Mouse (Mus musculus) heart, embryonic 14.5 days (tissue): ENCODE results near the gene Gm10300. TPM values are rescaled to one million over a fixed set of nuclear protein-coding genes. Genes with fewer than 3 reads are reported as not detected.

Source experiments
- ATAC-seq: fragments of 200-750 bp; cut with Nextera tagmentation; 2 replicates; pipeline ENCODE4 v1.8.0; 2017; ENCODE audit warnings: low read depth, moderate TSS enrichment; ENCODE audit not compliant: insufficient number of reproducible peaks, insufficient read depth, low FRiP score
- H3K27ac ChIP-seq, 2 experiments: fragments of 200-500 bp in 1 of 2; fragments of 300-500 bp in 1 of 2; sonication (generic) in 1 of 2; replicated peaks in 1 of 2; 2 replicates each; pipeline ENCODE4 v1.5.1; 2012 to 2014; ENCODE audit warnings: low read depth in 2 of 2, low read length in 2 of 2, control low read depth in 1 of 2, mild to moderate bottlenecking in 1 of 2, mixed read lengths in 1 of 2; ENCODE audit not compliant: control insufficient read depth in 1 of 2, insufficient read depth in 1 of 2
- H3K27me3 ChIP-seq: fragments of 300-500 bp; sonication (generic); 2 replicates; pipeline ENCODE4 v1.6.1; 2014; ENCODE audit warnings: mild to moderate bottlenecking, low read length, control low read depth; ENCODE audit not compliant: control insufficient read depth, insufficient read depth
- H3K36me3 ChIP-seq: fragments of 300-500 bp; sonication (generic); 2 replicates; pipeline ENCODE4 v1.6.1; 2014; ENCODE audit warnings: mild to moderate bottlenecking, control low read depth, low read length, mixed read lengths; ENCODE audit not compliant: control insufficient read depth, insufficient read depth
- H3K4me1 ChIP-seq, 2 experiments: fragments of 200-500 bp in 1 of 2; fragments of 300-500 bp in 1 of 2; sonication (generic) in 1 of 2; 2 replicates each; pipeline ENCODE4 v1.6.1; 2012 to 2014; ENCODE audit warnings: low read length in 2 of 2, control low read depth in 1 of 2, mixed read lengths in 1 of 2; ENCODE audit not compliant: control insufficient read depth in 2 of 2, insufficient read depth in 2 of 2
- H3K4me2 ChIP-seq: fragments of 300-500 bp; sonication (generic); 2 replicates; pipeline ENCODE4 v1.6.1; 2014; ENCODE audit warnings: mild to moderate bottlenecking, low read length
- H3K4me3 ChIP-seq, 2 experiments: fragments of 200-500 bp in 1 of 2; fragments of 300-500 bp in 1 of 2; sonication (generic) in 1 of 2; 2 replicates each; pipeline ENCODE4 v1.5.1; 2012 to 2014; ENCODE audit warnings: low read length in 2 of 2, mild to moderate bottlenecking in 2 of 2, control low read depth in 1 of 2, low read depth in 1 of 2, moderate library complexity in 1 of 2; ENCODE audit not compliant: control insufficient read depth in 1 of 2, insufficient read depth in 1 of 2
- H3K9ac ChIP-seq: fragments of 300-500 bp; sonication (generic); 2 replicates; pipeline ENCODE4 v1.6.1; 2014; ENCODE audit warnings: mild to moderate bottlenecking, low read length
- H3K9me3 ChIP-seq: fragments of 300-500 bp; sonication (generic); 2 replicates; pipeline ENCODE4 v1.6.1; 2016; ENCODE audit warnings: low read length, control low read depth; ENCODE audit not compliant: control insufficient read depth
- WGBS: fragments of 180-500 bp; shearing (Covaris S2); extraction: QIAGEN DNeasy Blood & Tissue Kit; methylation state at CpG from one replicate; pipeline ENCODE4 v1.1.7; 2014; 5-methylcytosine and 5-hydroxymethylcytosine counted together
- polyA plus RNA-seq: library from polyadenylated mRNA; unstranded; fragments of >200 nt; fragmentation: Nextera tagmentation; extraction: Ambion mirVana; gene quantifications from 2 replicates; pipeline ENCODE4 v1.2.1, GENCODE M21; 2014

Gene Gm10300
- polyA plus RNA-seq, 1 experiment from 2014 or later: 0.20 TPM

- 79% methylated on average over 4 of the region's 4 CpGs for WGBS
These were observed 41.8 kb downstream of the Gm10300 start for GRCm38 (mm10) chr4:132116315-132116714.

GRCm38 (mm10) chr4:132119566-132119965 lies 45.1 kb downstream of the Gm10300 start:
- no peaks in the 10 kb centered on the region for H3K9me3 ChIP-seq
- no peak overlapping the region for H3K27ac ChIP-seq
- 56% methylated on average over 9 of the region's 9 CpGs for WGBS
- H3K27me3 ChIP-seq: no peaks in the 10 kb centered on the region
- H3K9ac ChIP-seq: no peak overlapping the region
- ATAC-seq: no peak
- H3K4me1 ChIP-seq: no peaks in the 10 kb centered on the region; a peak in 1 of 4 replicates
- H3K4me3 ChIP-seq: no peak overlapping the region
- H3K36me3 ChIP-seq: no peaks in the 10 kb centered on the region
- H3K4me2 ChIP-seq: no peak overlapping the region

More at GRCm38 (mm10) chr4:132116315-132116714, 41.8 kb downstream of the Gm10300 start:
- H3K9ac ChIP-seq: no peak overlapping the region
- no peak overlapping the region for H3K27ac ChIP-seq
- no peak for ATAC-seq
- H3K4me1 ChIP-seq: peaks cover 0 to 2% of the 10 kb centered on the region in 2 experiments; a peak in 1 of 4 replicates
- H3K4me2 ChIP-seq: no peak overlapping the region
- H3K36me3 ChIP-seq: no peaks in the 10 kb centered on the region
- H3K27me3 ChIP-seq: peaks cover 12% of the 10 kb centered on the region
- no peak overlapping the region for H3K4me3 ChIP-seq
- no peaks in the 10 kb centered on the region for H3K9me3 ChIP-seq

GRCm38 (mm10) chr4:132121674-132122073 lies 47.2 kb downstream of the Gm10300 start:
- H3K27ac ChIP-seq: no peak overlapping the region
- H3K27me3 ChIP-seq: no peaks in the 10 kb centered on the region
- H3K36me3 ChIP-seq: no peaks in the 10 kb centered on the region
- ATAC-seq: no peak
- H3K4me1 ChIP-seq: peaks cover 9 to 11% of the 10 kb centered on the region in 2 experiments
- no peaks in the 10 kb centered on the region for H3K9me3 ChIP-seq
- no peak overlapping the region for H3K4me2 ChIP-seq
- no peak overlapping the region for H3K9ac ChIP-seq
- H3K4me3 ChIP-seq: no peak overlapping the region
- 79% methylated on average over 5 of the region's 5 CpGs for WGBS

- H3K27me3 ChIP-seq: no peaks in the 10 kb centered on the region
- no peaks in the 10 kb centered on the region for H3K9me3 ChIP-seq
- 79% methylated on average over 1 of the region's 1 CpGs for WGBS
- H3K36me3 ChIP-seq: no peaks in the 10 kb centered on the region
- H3K4me3 ChIP-seq: no peak overlapping the region
- H3K4me1 ChIP-seq: peaks cover 17 to 18% of the 10 kb centered on the region in 2 experiments
- H3K27ac ChIP-seq: no peak overlapping the region
- ATAC-seq: no peak
- H3K9ac ChIP-seq: no peak overlapping the region
- H3K4me2 ChIP-seq: no peak overlapping the region
These were observed 48.7 kb downstream of the Gm10300 start for GRCm38 (mm10) chr4:132123166-132123565.

Other genes starting within 250 kb of the Gm10300 start
- 1.2 and 1.5 TPM in 2 replicates for gene Ptpru, start 236.4 kb upstream of the Gm10300 start, polyA plus RNA-seq
- 39.1 and 44.1 TPM in 2 replicates for gene Mecr, start 231.2 kb upstream of the Gm10300 start, polyA plus RNA-seq
- gene Srsf4, start 201.1 kb upstream of the Gm10300 start, polyA plus RNA-seq: 63.6 and 69.1 TPM in 2 replicates
- 3.6 and 4.3 TPM in 2 replicates for gene Tmem200b, start 152.9 kb upstream of the Gm10300 start, polyA plus RNA-seq
- gene Epb41, start 624 bp downstream of the Gm10300 start, polyA plus RNA-seq: 45.7 and 59.0 TPM in 2 replicates
- 0.50 and 0.69 TPM in 2 replicates for gene Oprd1, start 69.8 kb downstream of the Gm10300 start, polyA plus RNA-seq
- 66.3 and 70.9 TPM in 2 replicates for gene Ythdf2, start 137.6 kb downstream of the Gm10300 start, polyA plus RNA-seq
- 25.8 and 27.5 TPM in 2 replicates for gene Gmeb1, start 186.9 kb downstream of the Gm10300 start, polyA plus RNA-seq
- gene Taf12, start 199.7 kb downstream of the Gm10300 start, polyA plus RNA-seq: 29.4 and 30.9 TPM in 2 replicates
- 1.2 and 1.4 TPM in 2 replicates for gene Rab42, start 228.7 kb downstream of the Gm10300 start, polyA plus RNA-seq